Mouse (Mus musculus): ENCODE measurements around the gene Gm20708.
"Not testable (repeated sequence)": the region's sequence is repeated elsewhere in the genome, so short reads cannot be mapped to it uniquely, and the experiment has no call there.

Gm20708 gene

GRCm38 (mm10) chr11:117810401-117811046 lies 1.1 kb downstream of the Gm20708 start:
- DNase-seq (ENCODE audit: low spot score in 2 of 2), result peak; percentile 83 to 87

- DNase-seq (ENCODE audit: low spot score in 2 of 2), result no peak
Measured at GRCm38 (mm10) chr11:117813867-117814266, 4.4 kb downstream of the Gm20708 start.

GRCm38 (mm10) chr11:117814704-117815366 lies 5.4 kb downstream of the Gm20708 start:
- no peak for DNase-seq (ENCODE audit: low spot score in 2 of 2)

- DNase-seq (ENCODE audit: low spot score in 2 of 2), result not testable (repeated sequence)
Measured at GRCm38 (mm10) chr11:117815850-117816249, 6.4 kb downstream of the Gm20708 start.

GRCm38 (mm10) chr11:117816389-117816996 lies 7.0 kb downstream of the Gm20708 start:
- DNase-seq (ENCODE audit: low spot score in 2 of 2), result no peak

- DNase-seq (ENCODE audit: low spot score in 2 of 2), result peak; percentile 82
Measured at GRCm38 (mm10) chr11:117819095-117819494, 9.6 kb downstream of the Gm20708 start.

- no peak for DNase-seq (ENCODE audit: low spot score in 2 of 2)
Measured at GRCm38 (mm10) chr11:117820173-117820572, 10.7 kb downstream of the Gm20708 start.

GRCm38 (mm10) chr11:117821868-117822267 lies 12.4 kb downstream of the Gm20708 start:
- DNase-seq (ENCODE audit: low spot score in 2 of 2), result no peak

GRCm38 (mm10) chr11:117822728-117823241 lies 13.3 kb downstream of the Gm20708 start:
- DNase-seq (ENCODE audit: low spot score in 2 of 2), result peak in 1 of 2 experiments; percentile 41

GRCm38 (mm10) chr11:117823411-117823810 lies 13.9 kb downstream of the Gm20708 start:
- DNase-seq (ENCODE audit: low spot score in 2 of 2), result no peak

- DNase-seq (ENCODE audit: low spot score in 2 of 2), result peak; percentile 79 to 84
Measured at GRCm38 (mm10) chr11:117824060-117824969, 14.8 kb downstream of the Gm20708 start.

GRCm38 (mm10) chr11:117825333-117826101 lies 16.0 kb downstream of the Gm20708 start, which contains the start of the genes Afmid and Tk1:
Gene Afmid (plus strand): TSS chr11:117825924.
Gene Tk1 (minus strand): TSS chr11:117826092.
- DNase-seq (ENCODE audit: low spot score in 2 of 2), result peak; percentile 65 to 66

GRCm38 (mm10) chr11:117826164-117826563 lies 16.7 kb downstream of the Gm20708 start:
- DNase-seq (ENCODE audit: low spot score in 2 of 2), result no peak

- no peak for DNase-seq (ENCODE audit: low spot score in 2 of 2)
Measured at GRCm38 (mm10) chr11:117826916-117827315, 17.4 kb downstream of the Gm20708 start.

- DNase-seq (ENCODE audit: low spot score in 2 of 2), result no peak
Measured at GRCm38 (mm10) chr11:117827386-117827785, 17.9 kb downstream of the Gm20708 start.

- peak in 1 of 2 experiments; percentile 35 for DNase-seq (ENCODE audit: low spot score in 2 of 2)
Measured at GRCm38 (mm10) chr11:117828149-117828887, 18.9 kb downstream of the Gm20708 start.

- peak; percentile 72 to 73 for DNase-seq (ENCODE audit: low spot score in 2 of 2)
Measured at GRCm38 (mm10) chr11:117828888-117829604, 19.6 kb downstream of the Gm20708 start.

- peak in 1 of 2 experiments; percentile 35 for DNase-seq (ENCODE audit: low spot score in 2 of 2)
Measured at GRCm38 (mm10) chr11:117829671-117830215, 20.3 kb downstream of the Gm20708 start.

- DNase-seq (ENCODE audit: low spot score in 2 of 2), result no peak
Measured at GRCm38 (mm10) chr11:117830401-117830800, 20.9 kb downstream of the Gm20708 start.
